Mouse (Mus musculus): ENCODE results near the gene Nfkbil1.

The Nfkbil1 gene

DNA sequence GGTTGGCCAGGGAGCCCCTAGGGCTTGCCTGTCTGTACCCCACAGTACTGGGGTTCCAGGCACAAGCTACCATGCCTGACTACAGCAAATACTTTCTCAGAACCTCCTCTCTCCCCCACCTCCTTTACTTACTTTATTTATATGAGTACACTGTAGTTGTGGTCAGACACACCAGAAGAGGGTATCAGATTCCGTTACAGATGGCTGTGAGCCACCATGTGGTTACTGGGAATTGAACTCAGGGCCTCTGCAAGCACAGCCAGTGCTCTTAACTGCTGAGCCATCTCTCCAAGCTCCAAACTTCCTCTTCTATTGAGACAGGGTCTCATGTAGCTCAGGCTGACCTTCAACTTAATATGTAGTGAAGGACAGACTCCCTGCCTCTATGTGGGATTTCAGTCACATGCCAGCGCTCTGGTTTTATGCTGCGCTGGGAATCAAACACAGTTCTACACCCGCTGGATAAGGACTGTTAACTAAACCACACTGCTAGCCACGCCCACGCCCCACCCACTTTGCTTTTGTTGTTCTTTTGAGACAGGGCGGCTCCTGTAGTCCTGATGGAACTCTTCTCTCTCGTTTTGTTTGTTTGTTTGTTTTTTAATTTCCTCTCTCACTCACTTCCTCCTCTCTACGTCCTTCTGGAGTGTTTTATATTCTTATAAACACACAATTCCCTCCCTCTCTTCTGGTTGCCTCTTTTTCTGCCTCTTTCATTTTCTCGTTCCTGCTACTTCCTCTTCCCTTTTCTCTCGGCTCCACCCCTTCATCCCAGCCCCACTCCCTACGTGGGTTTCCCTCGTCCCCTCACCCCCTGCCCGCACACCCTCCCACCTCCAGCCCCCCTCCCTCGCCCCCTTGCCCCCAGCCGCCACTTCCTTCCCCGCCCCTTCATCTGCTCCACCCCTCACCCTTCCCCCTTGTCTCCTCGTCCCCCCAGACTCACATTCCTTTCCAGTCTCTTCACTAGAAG lies 49.7 kb downstream of the Nfkbil1 start:
- peak; percentile 56 for DNase-seq (ENCODE audit: extremely low read depth, insufficient read length, low spot score)

DNA sequence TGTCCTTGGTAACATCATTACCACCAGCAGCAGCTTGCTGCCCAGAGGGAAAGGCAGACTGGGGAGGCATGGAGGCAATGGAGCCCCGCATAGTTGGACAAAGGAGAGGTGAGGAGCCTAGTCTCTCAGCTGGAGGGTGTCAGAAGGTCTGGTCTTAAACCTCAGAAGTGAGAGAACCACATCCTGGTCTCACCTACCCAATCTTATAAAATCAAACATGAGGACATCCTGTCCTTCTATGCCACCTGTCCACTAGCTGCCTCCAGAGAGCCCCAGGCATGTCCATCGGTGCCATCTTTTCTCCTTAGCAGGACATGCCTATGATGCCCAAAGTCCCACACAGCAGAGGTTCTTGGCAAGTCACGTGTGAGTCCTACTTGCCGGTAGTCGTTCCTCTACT lies 55.5 kb downstream of the Nfkbil1 start:
- DNase-seq (ENCODE audit: extremely low read depth, insufficient read length, low spot score): no peak

DNA sequence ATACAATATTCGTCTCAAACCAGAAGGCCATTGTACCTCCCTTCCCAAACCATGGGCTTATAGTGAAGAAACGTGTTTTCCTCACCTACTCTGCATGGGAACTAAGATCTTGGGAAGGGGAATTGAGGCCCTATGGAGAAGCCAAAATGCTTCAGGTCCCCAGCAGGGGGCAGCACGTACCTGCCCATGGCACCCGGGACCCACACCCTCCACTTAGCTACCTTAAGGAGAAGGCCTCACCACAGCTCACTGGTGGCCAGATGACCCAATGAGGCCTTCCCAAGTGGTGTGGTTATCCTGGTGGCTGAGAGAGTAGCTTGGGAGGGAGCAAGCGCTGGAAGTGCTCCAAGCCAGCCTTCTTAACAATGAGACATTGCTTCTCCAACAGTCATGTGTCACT lies 57.1 kb downstream of the Nfkbil1 start:
- DNase-seq (ENCODE audit: extremely low read depth, insufficient read length, low spot score): peak; percentile 65

DNA sequence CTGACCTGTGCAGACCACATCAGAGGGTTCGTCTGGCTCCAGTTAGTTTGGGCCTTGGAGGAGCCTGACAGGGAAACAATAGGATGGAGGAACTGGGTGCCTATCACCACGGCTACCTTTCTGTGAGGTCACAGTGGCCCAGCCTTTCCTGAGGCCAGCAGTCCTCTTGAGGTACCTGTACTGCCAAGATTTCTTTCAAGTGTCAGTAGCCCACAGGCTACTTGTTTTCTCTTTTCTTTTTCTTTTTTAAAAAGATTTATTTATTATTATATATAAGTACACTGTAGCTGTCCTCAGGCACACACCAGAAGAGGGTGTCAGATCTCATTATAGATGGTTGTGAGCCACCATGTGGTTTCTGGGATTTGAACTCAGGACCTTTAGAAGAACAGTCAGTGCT lies 59.6 kb downstream of the Nfkbil1 start, which contains the start of gene Aif1:
TSS of gene Aif1 (minus strand) at position 101 of the 400 bp plus-strand sequence.
- no peak for DNase-seq (ENCODE audit: extremely low read depth, insufficient read length, low spot score)

DNA sequence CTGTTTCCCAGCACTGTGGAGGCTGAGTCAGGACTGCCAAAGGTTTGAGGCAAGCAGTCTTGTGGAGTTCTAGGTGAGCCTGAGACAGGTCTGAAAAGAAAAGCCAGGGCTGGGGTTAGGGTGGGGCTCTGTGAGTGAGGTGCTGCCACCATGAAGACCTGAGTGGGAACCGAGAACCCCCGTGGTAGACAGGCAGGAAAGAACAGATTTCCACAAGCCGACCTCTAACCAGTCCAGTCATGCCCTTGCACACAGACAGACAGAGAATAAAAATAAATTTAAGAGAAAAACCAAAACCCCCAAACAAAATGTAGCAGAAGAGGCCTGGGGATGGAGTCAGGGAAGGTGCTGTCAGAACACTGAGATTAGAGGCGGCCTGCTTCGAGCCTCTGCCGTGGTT lies 60.2 kb downstream of the Nfkbil1 start:
- no peak for DNase-seq (ENCODE audit: extremely low read depth, insufficient read length, low spot score)

DNA sequence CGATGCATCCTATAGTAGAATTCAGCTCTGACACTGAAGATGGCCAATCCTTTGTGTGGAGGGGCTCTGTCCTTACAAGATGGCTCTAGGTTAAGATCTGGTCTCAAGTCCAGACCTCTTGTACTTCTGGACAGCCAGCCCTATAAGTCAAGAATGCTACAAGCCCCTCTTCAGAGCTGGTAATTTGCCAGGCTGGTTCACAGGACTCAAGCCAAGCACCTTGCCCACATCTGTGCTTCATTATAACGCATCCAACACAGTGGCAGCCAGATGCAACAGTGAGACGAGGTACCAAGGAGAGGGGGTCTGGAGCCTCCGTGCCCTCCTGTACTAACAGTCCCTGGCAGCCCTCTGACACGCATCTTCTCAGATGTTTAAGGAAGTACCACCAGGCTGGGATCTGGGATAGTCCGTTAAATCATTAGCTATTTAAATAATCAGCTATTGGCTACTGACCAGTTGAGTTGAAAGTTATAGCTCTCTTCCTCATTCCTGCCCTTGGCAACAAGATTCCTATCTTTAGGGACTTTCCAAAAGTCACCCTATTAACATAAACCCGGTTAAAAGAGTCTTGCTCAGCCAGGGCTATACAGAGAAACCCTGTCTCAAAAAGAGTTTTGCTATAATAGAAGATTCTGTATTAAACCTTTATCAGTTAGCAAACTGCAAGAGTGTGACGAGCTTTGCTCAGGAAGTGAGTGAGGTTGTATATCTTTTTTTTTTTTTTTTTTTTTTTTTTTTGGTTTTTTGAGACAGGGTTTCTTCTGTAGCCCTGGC lies 61.2 kb downstream of the Nfkbil1 start:
- DNase-seq (ENCODE audit: extremely low read depth, insufficient read length, low spot score): no peak

DNA sequence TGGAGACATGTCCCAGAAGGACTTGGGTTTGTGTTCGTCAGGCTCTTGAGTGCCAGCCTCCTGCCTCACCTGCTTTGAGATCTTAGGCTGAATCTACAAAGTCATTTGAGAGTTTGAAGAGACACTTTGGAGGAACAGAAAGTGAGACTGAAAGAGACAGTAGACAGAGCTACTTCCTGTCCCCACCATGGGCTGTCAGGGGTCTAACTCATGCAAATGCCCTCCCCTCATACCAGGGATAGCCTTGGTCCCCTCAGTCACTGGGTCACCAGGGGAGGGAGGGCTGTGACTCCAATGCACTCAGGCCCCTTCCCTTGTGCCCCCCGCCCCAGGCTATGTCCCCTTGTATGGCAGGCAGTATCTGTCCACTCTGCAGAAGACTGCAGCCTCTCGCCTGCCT lies 62.3 kb downstream of the Nfkbil1 start:
- DNase-seq (ENCODE audit: extremely low read depth, insufficient read length, low spot score): no peak

DNA sequence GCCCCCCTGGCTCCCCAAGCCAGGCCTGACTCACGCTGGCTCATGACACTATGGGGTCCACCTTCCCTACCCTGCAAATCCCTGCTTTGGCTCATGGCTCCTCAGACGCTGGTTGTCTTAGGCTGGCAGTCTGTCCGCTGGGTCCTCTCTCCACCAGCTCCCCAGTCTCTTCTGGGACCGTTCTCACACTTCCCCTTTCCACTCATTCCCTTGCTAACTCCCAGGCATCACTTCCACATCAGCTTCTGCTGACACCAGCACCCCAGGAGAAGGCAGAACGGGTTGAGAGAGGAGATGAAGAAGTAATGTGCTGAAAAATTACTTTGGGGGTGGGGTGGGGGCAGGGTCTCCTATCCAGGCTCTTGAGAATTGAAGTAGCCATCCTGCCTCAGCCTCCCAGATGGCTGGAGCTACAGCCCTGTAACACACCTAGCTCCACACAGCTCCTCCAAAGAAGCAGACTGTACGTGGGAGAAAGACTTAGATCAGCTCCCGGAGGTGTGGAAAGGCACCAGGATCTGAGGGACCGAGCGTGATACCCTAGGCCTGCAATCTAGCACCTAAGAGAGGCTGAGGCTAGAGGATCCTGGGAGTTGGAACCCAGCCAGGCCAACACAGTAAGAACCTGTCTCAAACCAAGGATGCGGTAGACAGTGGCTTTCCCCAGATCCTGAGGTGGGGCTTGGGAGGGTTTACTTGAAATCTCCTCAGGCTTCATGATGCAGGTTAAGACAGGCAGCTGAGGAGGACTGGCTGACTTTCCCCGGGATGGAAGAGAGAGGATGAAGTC lies 63.0 kb downstream of the Nfkbil1 start:
- DNase-seq (ENCODE audit: extremely low read depth, insufficient read length, low spot score): no peak

All from 3134 (cell line).